Mouse (Mus musculus) hindbrain, postnatal 0 days (tissue): ENCODE results near the gene Tti1. TPM values are rescaled to one million over a fixed set of nuclear protein-coding genes. Genes with fewer than 3 reads are reported as not detected.

Experiments
- ATAC-seq: fragments of 200-750 bp; cut with Nextera tagmentation; 2 replicates; pipeline ENCODE4 v1.8.0; 2017; ENCODE audit warnings: mild to moderate bottlenecking, moderate TSS enrichment, moderate library complexity
- DNase-seq: peaks from one replicate; pipeline ENCODE4 v3.0.0-alpha.2; 2015; ENCODE audit warnings: low spot score
- H3K27ac ChIP-seq: fragments of 300-500 bp; sonication (generic); 2 replicates; pipeline ENCODE4 v1.5.1; 2014; ENCODE audit warnings: mild to moderate bottlenecking
- H3K27me3 ChIP-seq: fragments of 300-500 bp; sonication (generic); 2 replicates; pipeline ENCODE4 v1.6.1; 2014; ENCODE audit warnings: low read length, mixed read lengths; ENCODE audit not compliant: insufficient read depth
- H3K36me3 ChIP-seq: fragments of 300-500 bp; sonication (generic); 2 replicates; pipeline ENCODE4 v1.6.1; 2014; ENCODE audit warnings: low read length, mixed read lengths; ENCODE audit not compliant: insufficient read depth
- H3K4me1 ChIP-seq: fragments of 300-500 bp; sonication (generic); 2 replicates; pipeline ENCODE4 v1.6.1; 2014; ENCODE audit warnings: antibody characterized with exemption, low read length, mixed read lengths; ENCODE audit not compliant: insufficient read depth
- H3K4me2 ChIP-seq: fragments of 300-500 bp; sonication (generic); 2 replicates; pipeline ENCODE4 v1.6.1; 2014; ENCODE audit warnings: low read depth, mild to moderate bottlenecking, low read length, moderate library complexity, mixed read lengths
- H3K4me3 ChIP-seq: fragments of 300-500 bp; sonication (generic); 2 replicates; pipeline ENCODE4 v1.5.1; 2014; ENCODE audit warnings: low read length
- H3K9ac ChIP-seq: fragments of 300-500 bp; sonication (generic); replicated peaks from 2 replicates; pipeline ENCODE4 v1.6.1; 2014; ENCODE audit warnings: mild to moderate bottlenecking, low read length, moderate library complexity, mixed read lengths
- H3K9me3 ChIP-seq: fragments of 300-500 bp; sonication (generic); 2 replicates; pipeline ENCODE4 v1.6.1; 2016; ENCODE audit warnings: low read length, mixed read lengths
- CTCF ChIP-seq: IDR thresholded peaks from 2 replicates; pipeline ENCODE4 v1.5.1; 2016; ENCODE audit warnings: antibody characterized with exemption, control low read depth, low read depth
- WGBS: fragments of 180-500 bp; shearing (Covaris S2); extraction: QIAGEN DNeasy Blood & Tissue Kit; methylation state at CpG from one replicate; pipeline ENCODE4 v1.1.7; 2014; 5-methylcytosine and 5-hydroxymethylcytosine counted together
- polyA plus RNA-seq: library from polyadenylated mRNA; unstranded; fragments of >200 nt; fragmentation: Nextera tagmentation; extraction: Ambion mirVana; gene quantifications from 2 replicates; pipeline ENCODE4 v1.2.1, GENCODE M21; 2015
- total RNA-seq: library from RNA; depleted of rRNA; stranded (reverse); fragments of >200 nt; gene quantifications from 2 replicates; pipeline ENCODE4 v1.2.3, GENCODE M21; 2014

Tti1 gene
- total and polyA plus RNA-seq, 2 experiments from 2014 or later: 9.5 to 18.2 TPM

GRCm38 (mm10) chr2:157985611-157986010 is 42.6 kb downstream of the Tti1 start:
- H3K4me3 ChIP-seq: no peak overlapping the region
- ATAC-seq (no peak), DNase-seq (no peak)
- 55% methylated on average over 4 of the region's 4 CpGs for WGBS
- H3K4me2 ChIP-seq: no peak overlapping the region
- H3K4me1 ChIP-seq: no peaks in the 10 kb centered on the region
- H3K9ac ChIP-seq: no peak overlapping the region
- TF ChIP-seq CTCF: no peak
- no peaks in the 10 kb centered on the region for H3K9me3 ChIP-seq
- no peaks in the 10 kb centered on the region for H3K27me3 ChIP-seq
- H3K36me3 ChIP-seq: no peaks in the 10 kb centered on the region
- H3K27ac ChIP-seq: no peak overlapping the region

GRCm38 (mm10) chr2:157983276-157983675 is 45.0 kb downstream of the Tti1 start:
- Histone ChIP-seq H3K27me3 (no peaks in the 10 kb centered on the region), H3K4me1 (no peaks in the 10 kb centered on the region), H3K9ac (no peak overlapping the region), H3K4me3 (no peak overlapping the region), H3K27ac (no peak overlapping the region), H3K9me3 (no peaks in the 10 kb centered on the region), H3K4me2 (no peak overlapping the region), H3K36me3 (no peaks in the 10 kb centered on the region)
- no peak for ATAC-seq
- DNase-seq: no peak
- 85% methylated on average over 4 of the region's 4 CpGs for WGBS
- no peak for TF ChIP-seq CTCF

GRCm38 (mm10) chr2:157982727-157983126 is 45.5 kb downstream of the Tti1 start:
- Histone ChIP-seq H3K4me2 (no peak overlapping the region), H3K27ac (no peak overlapping the region), H3K9ac (no peak overlapping the region), H3K27me3 (no peaks in the 10 kb centered on the region), H3K36me3 (no peaks in the 10 kb centered on the region), H3K4me1 (no peaks in the 10 kb centered on the region), H3K9me3 (no peaks in the 10 kb centered on the region), H3K4me3 (no peak overlapping the region)
- 92% methylated on average over 3 of the region's 3 CpGs for WGBS
- DNase-seq: no peak
- TF ChIP-seq CTCF: no peak
- ATAC-seq: no peak

- DNase-seq (no peak), ATAC-seq (no peak)
- Histone ChIP-seq H3K4me1 (peaks cover 13% of the 10 kb centered on the region; the same call in 1 of the 2 replicates), H3K27me3 (no peaks in the 10 kb centered on the region), H3K27ac (no peak overlapping the region), H3K9ac (no peak overlapping the region), H3K36me3 (no peaks in the 10 kb centered on the region), H3K9me3 (no peaks in the 10 kb centered on the region), H3K4me2 (no peak overlapping the region), H3K4me3 (no peak overlapping the region)
- no peak for TF ChIP-seq CTCF
- 53% methylated on average over 5 of the region's 5 CpGs for WGBS
These were observed 49.0 kb downstream of the Tti1 start for GRCm38 (mm10) chr2:157979241-157979640.

GRCm38 (mm10) chr2:157975595-157975994 is 52.6 kb downstream of the Tti1 start:
- Histone ChIP-seq H3K9ac (peak overlapping the region; percentile 21; the same call in 1 of the 2 replicates), H3K4me1 (peaks cover 13% of the 10 kb centered on the region; the same call in 1 of the 2 replicates), H3K27me3 (no peaks in the 10 kb centered on the region), H3K4me3 (no peak overlapping the region), H3K9me3 (no peaks in the 10 kb centered on the region), H3K36me3 (no peaks in the 10 kb centered on the region), H3K4me2 (no peak overlapping the region), H3K27ac (no peak overlapping the region)
- 9% methylated on average over 7 of the region's 7 CpGs for WGBS
- no peak for ATAC-seq
- no peak for TF ChIP-seq CTCF
- no peak for DNase-seq

GRCm38 (mm10) chr2:157974604-157975501 is 53.4 kb downstream of the Tti1 start:
- peak overlapping the region; percentile 34 for H3K4me2 ChIP-seq
- H3K9ac ChIP-seq: no peak overlapping the region
- ATAC-seq (peak; percentile 55; the same call in 1 of the 2 replicates), DNase-seq (peak; percentile 52)
- no peaks in the 10 kb centered on the region for H3K9me3 ChIP-seq
- no peak overlapping the region for H3K27ac ChIP-seq
- peaks cover 13% of the 10 kb centered on the region; the same call in 1 of the 2 replicates for H3K4me1 ChIP-seq
- WGBS: 4% methylated on average over 23 of the region's 23 CpGs
- no peak overlapping the region for H3K4me3 ChIP-seq
- TF ChIP-seq CTCF: no peak
- H3K36me3 ChIP-seq: no peaks in the 10 kb centered on the region
- no peaks in the 10 kb centered on the region for H3K27me3 ChIP-seq

GRCm38 (mm10) chr2:157970669-157971068 is 57.6 kb downstream of the Tti1 start:
- H3K27ac ChIP-seq: no peak overlapping the region
- peaks cover 11% of the 10 kb centered on the region; the same call in 1 of the 2 replicates for H3K4me1 ChIP-seq
- H3K27me3 ChIP-seq: no peaks in the 10 kb centered on the region
- no peaks in the 10 kb centered on the region for H3K9me3 ChIP-seq
- TF ChIP-seq CTCF: no peak
- 18% methylated on average over 3 of the region's 3 CpGs for WGBS
- H3K4me3 ChIP-seq: no peak overlapping the region
- H3K36me3 ChIP-seq: no peaks in the 10 kb centered on the region
- no peak overlapping the region for H3K9ac ChIP-seq
- DNase-seq (peak; percentile 61), ATAC-seq (no peak; the same call in 1 of the 2 replicates)
- no peak overlapping the region for H3K4me2 ChIP-seq
